ENCODE assay signal across 13 mouse cellular contexts in the genomic region with DNA sequence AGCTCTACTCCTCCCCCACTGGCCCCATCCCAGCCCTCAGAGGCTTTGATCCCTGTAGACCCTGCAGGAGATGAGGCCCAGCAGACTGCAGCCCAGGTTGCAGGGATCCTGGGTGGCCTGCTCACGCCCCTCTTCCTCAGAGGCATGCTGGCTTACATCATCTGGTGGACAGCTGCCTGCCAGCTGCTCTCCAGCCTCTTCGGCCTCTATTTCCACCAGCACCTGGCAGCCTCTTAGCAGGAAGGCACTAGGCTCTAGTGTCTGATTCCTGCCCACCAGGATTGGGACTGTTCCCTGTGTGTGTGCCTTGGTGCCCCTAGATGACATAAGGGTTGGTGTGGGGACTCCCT. TPM values are rescaled to one million over a fixed set of nuclear protein-coding genes. Genes with fewer than 3 reads are reported as not detected.
DNase-seq lines count a peak whose midpoint lies in the region; ATAC-seq and TF ChIP-seq lines count a peak whose summit lies in the region.
"Had no signal": no experiment of that assay in that cellular context is flagged by ENCODE, and none has a peak within 500 bp of the region (broad histone marks: within the 10 kb centered on the region; RNA-seq: fewer than 3 reads in every experiment).

No protein-coding gene starts in this region.

- no peak overlapping the region for H3K4me3 ChIP-seq in liver, embryonic 11.5 days (ENCODE audit: low read depth, low read length)
- no peak overlapping the region for H3K4me3 ChIP-seq in embryonic facial prominence, embryonic 14.5 days (ENCODE audit: low read depth, low read length)
- no peak overlapping the region for H3K4me3 ChIP-seq in intestine, embryonic 16.5 days (ENCODE audit: low read length)
- no peak overlapping the region for H3K4me3 ChIP-seq in liver, postnatal 0 days (ENCODE audit: low read depth, low read length)
- no peak overlapping the region for H3K4me3 ChIP-seq in thymus, adult 2 months (ENCODE audit: control insufficient read depth, insufficient read depth, low read length)
- H3K4me3 ChIP-seq: midbrain, embryonic 15.5 days had no signal

- ATAC-seq in liver, embryonic 11.5 days (replicated peaks; ENCODE audit: low FRiP score): no peak; the same call in 1 of the 2 replicates
- ATAC-seq in embryonic facial prominence, embryonic 14.5 days (ENCODE audit: low read depth): peak; percentile 54; the same call in 1 of the 2 replicates
- no peak; the same call in 1 of the 2 replicates for ATAC-seq in intestine, embryonic 16.5 days
- peak; percentile 25 for ATAC-seq in liver, postnatal 0 days
- ATAC-seq: midbrain, embryonic 15.5 days; Patski had no signal

- H3K27me3 ChIP-seq in liver, embryonic 11.5 days (replicated peaks; ENCODE audit: control insufficient read depth, insufficient read depth, low read length): no peaks in the 10 kb centered on the region
- no peaks in the 10 kb centered on the region for H3K27me3 ChIP-seq in embryonic facial prominence, embryonic 14.5 days (replicated peaks; ENCODE audit: control insufficient read depth, insufficient read depth, low read length)
- H3K27me3 ChIP-seq in intestine, embryonic 16.5 days (replicated peaks; ENCODE audit: control insufficient read depth, insufficient read depth, low read length): no peaks in the 10 kb centered on the region
- H3K27me3 ChIP-seq in liver, postnatal 0 days (ENCODE audit: insufficient read depth, low read length): no peaks in the 10 kb centered on the region
- H3K27me3 ChIP-seq in thymus, adult 2 months (ENCODE audit: control insufficient read depth, insufficient read depth, low read length): no peaks in the 10 kb centered on the region
- H3K27me3 ChIP-seq: midbrain, embryonic 15.5 days; Patski had no signal

- TF ChIP-seq POLR2A in thymus, adult 2 months (IDR thresholded peaks at IDR 0.05; ENCODE audit: control insufficient read depth, extremely low read depth, insufficient read depth, low read length, poor library complexity): no peak

- peak overlapping the region; percentile 50 for H3K27ac ChIP-seq in liver, embryonic 11.5 days (ENCODE audit: low read depth, low read length)
- H3K27ac ChIP-seq in embryonic facial prominence, embryonic 14.5 days (replicated peaks; ENCODE audit: low read depth, low read length): no peak overlapping the region
- no peak overlapping the region for H3K27ac ChIP-seq in intestine, embryonic 16.5 days (ENCODE audit: low read length)
- no peak overlapping the region for H3K27ac ChIP-seq in liver, postnatal 0 days (ENCODE audit: low read depth)
- H3K27ac ChIP-seq in thymus, adult 2 months (ENCODE audit: control insufficient read depth, insufficient read depth, low read length): no peak overlapping the region
- H3K27ac ChIP-seq: kidney, postnatal 0 days; midbrain, embryonic 15.5 days had no signal

- no peak for TF ChIP-seq CTCF in liver, postnatal 0 days (IDR thresholded peaks at IDR 0.05; ENCODE audit: low read depth)
- no peak for TF ChIP-seq CTCF in thymus, adult 2 months (IDR thresholded peaks at IDR 0.05; ENCODE audit: borderline replicate concordance, control insufficient read depth, extremely low read depth, insufficient read depth, low read length, poor library complexity)

- peak overlapping the region; percentile 44 for H3K4me2 ChIP-seq in liver, embryonic 11.5 days
- H3K4me2 ChIP-seq in embryonic facial prominence, embryonic 14.5 days (ENCODE audit: low read depth, low read length): no peak overlapping the region
- H3K4me2 ChIP-seq in intestine, embryonic 16.5 days (ENCODE audit: low read depth, low read length): no peak overlapping the region
- H3K4me2 ChIP-seq in liver, postnatal 0 days (ENCODE audit: low read depth, low read length): no peak overlapping the region
- H3K4me2 ChIP-seq: midbrain, embryonic 15.5 days had no signal

- peak overlapping the region; percentile 7; the same call in 1 of the 2 replicates for H3K9ac ChIP-seq in liver, embryonic 11.5 days (ENCODE audit: low read depth, low read length)
- H3K9ac ChIP-seq in embryonic facial prominence, embryonic 14.5 days (ENCODE audit: low read depth, low read length): no peak overlapping the region
- H3K9ac ChIP-seq in intestine, embryonic 16.5 days (ENCODE audit: low read depth, low read length): 0 out of 2 replicates have a peak overlapping the region, but pooled peaks have one; percentile 29
- no peak overlapping the region for H3K9ac ChIP-seq in liver, postnatal 0 days (replicated peaks)
- H3K9ac ChIP-seq: midbrain, embryonic 15.5 days had no signal

- no peak for TF ChIP-seq EP300 in liver, postnatal 0 days (IDR thresholded peaks at IDR 0.05; ENCODE audit: low read depth)

- peaks cover 16% of the 10 kb centered on the region for H3K4me1 ChIP-seq in liver, embryonic 11.5 days (replicated peaks; ENCODE audit: control insufficient read depth, insufficient read depth, low read length)
- H3K4me1 ChIP-seq in embryonic facial prominence, embryonic 14.5 days (ENCODE audit: control insufficient read depth, insufficient read depth, low read length): no peaks in the 10 kb centered on the region
- peaks cover 9% of the 10 kb centered on the region; the same call in 1 of the 2 replicates for H3K4me1 ChIP-seq in intestine, embryonic 16.5 days (ENCODE audit: control insufficient read depth, insufficient read depth, low read length)
- H3K4me1 ChIP-seq in liver, postnatal 0 days (ENCODE audit: insufficient read depth): peaks cover 6% of the 10 kb centered on the region
- H3K4me1 ChIP-seq in thymus, adult 2 months (replicated peaks; ENCODE audit: control insufficient read depth, insufficient read depth, low read length): no peaks in the 10 kb centered on the region
- H3K4me1 ChIP-seq: midbrain, embryonic 15.5 days had no signal

- WGBS in liver, embryonic 11.5 days: 52% methylated on average over 2 of the region's 2 CpGs
- 49% methylated on average over 2 of the region's 2 CpGs for WGBS in embryonic facial prominence, embryonic 14.5 days
- 48% methylated on average over 2 of the region's 2 CpGs for WGBS in intestine, embryonic 16.5 days
- WGBS in liver, postnatal 0 days (ENCODE audit: insufficient replicate concordance): 74% methylated on average over 2 of the region's 2 CpGs
- WGBS in thymus, adult 2 months: 100% methylated on average over 2 of the region's 2 CpGs

- no peak for DNase-seq in liver, embryonic 11.5 days (ENCODE audit: low spot score)
- no peak for DNase-seq in liver
- peak; percentile 34 for DNase-seq in embryonic facial prominence, embryonic 14.5 days (ENCODE audit: low spot score)
- no peak for DNase-seq in liver, postnatal 0 days
- DNase-seq in thymus, adult 2 months: no peak
- DNase-seq in ovary, postnatal 36 days (ENCODE audit: low spot score): no peak
- DNase-seq: cerebellum, adult 11-12 months; lung, postnatal 14 days; right cerebral cortex, postnatal 14 days had no signal

- no peaks in the 10 kb centered on the region for H3K9me3 ChIP-seq in liver, embryonic 11.5 days (ENCODE audit: control insufficient read depth, low read length)
- H3K9me3 ChIP-seq in embryonic facial prominence, embryonic 14.5 days (ENCODE audit: control insufficient read depth, low read length): no peaks in the 10 kb centered on the region
- H3K9me3 ChIP-seq in intestine, embryonic 16.5 days (ENCODE audit: control insufficient read depth, low read length): no peaks in the 10 kb centered on the region
- no peaks in the 10 kb centered on the region for H3K9me3 ChIP-seq in liver, postnatal 0 days (ENCODE audit: low read length)
- H3K9me3 ChIP-seq: midbrain, embryonic 15.5 days had no signal

- H3K36me3 ChIP-seq in liver, embryonic 11.5 days (ENCODE audit: control insufficient read depth, insufficient read depth, low read length): peaks cover 20% of the 10 kb centered on the region
- H3K36me3 ChIP-seq in embryonic facial prominence, embryonic 14.5 days (ENCODE audit: control insufficient read depth, insufficient read depth, low read length): peaks cover 55% of the 10 kb centered on the region
- H3K36me3 ChIP-seq in intestine, embryonic 16.5 days (ENCODE audit: control insufficient read depth, insufficient read depth, low read length): peaks cover 13% of the 10 kb centered on the region; the same call in 1 of the 2 replicates
- H3K36me3 ChIP-seq in liver, postnatal 0 days (replicated peaks; ENCODE audit: insufficient read depth, low read length): peaks cover 12% of the 10 kb centered on the region
- no peaks in the 10 kb centered on the region; the same call in 1 of the 2 replicates for H3K36me3 ChIP-seq in thymus, adult 2 months (ENCODE audit: control insufficient read depth, insufficient read depth, low read length)
- H3K36me3 ChIP-seq: midbrain, embryonic 15.5 days had no signal

RNA-seq across cellular contexts. Expression of a gene that starts 9.7 kb away (rescaled TPM):
- polyA plus RNA-seq in liver, embryonic 11.5 days (2014; fragmentation: Nextera tagmentation; extraction: Ambion mirVana): 53.1 and 53.4 TPM in 2 replicates
- polyA plus RNA-seq in embryonic facial prominence, embryonic 14.5 days (2014; fragmentation: Nextera tagmentation; extraction: Ambion mirVana): 46.4 and 55.2 TPM in 2 replicates
- 66.9 and 67.7 TPM in 2 replicates for polyA plus RNA-seq in intestine, embryonic 16.5 days (2015; fragmentation: Nextera tagmentation; extraction: Ambion mirVana)
- 17.3 and 20.2 TPM in 2 replicates for polyA plus RNA-seq in liver, postnatal 0 days (2015; fragmentation: Nextera tagmentation; extraction: Ambion mirVana)
- 144 and 156 TPM in 2 replicates for polyA plus RNA-seq in thymus, adult 2 months (2012; rRNA removed)

RNA-seq across cellular contexts. Expression of a gene that starts 30.2 kb away (rescaled TPM):
- 7.1 and 7.9 TPM in 2 replicates for polyA plus RNA-seq in liver, embryonic 11.5 days (2014; fragmentation: Nextera tagmentation; extraction: Ambion mirVana)
- 4.0 and 5.4 TPM in 2 replicates for polyA plus RNA-seq in embryonic facial prominence, embryonic 14.5 days (2014; fragmentation: Nextera tagmentation; extraction: Ambion mirVana)
- polyA plus RNA-seq in intestine, embryonic 16.5 days (2015; fragmentation: Nextera tagmentation; extraction: Ambion mirVana): 7.6 and 10.5 TPM in 2 replicates
- 18.5 and 19.2 TPM in 2 replicates for polyA plus RNA-seq in liver, postnatal 0 days (2015; fragmentation: Nextera tagmentation; extraction: Ambion mirVana)
- polyA plus RNA-seq in thymus, adult 2 months (2012; rRNA removed): 59.1 and 66.6 TPM in 2 replicates

RNA-seq across cellular contexts. Expression of a gene that starts 42.4 kb away (rescaled TPM):
- 0.45 and 0.51 TPM in 2 replicates for polyA plus RNA-seq in liver, embryonic 11.5 days (2014; fragmentation: Nextera tagmentation; extraction: Ambion mirVana)
- polyA plus RNA-seq in embryonic facial prominence, embryonic 14.5 days (2014; fragmentation: Nextera tagmentation; extraction: Ambion mirVana): 4.9 and 5.1 TPM in 2 replicates
- 0.11 and 0.23 TPM in 2 replicates for polyA plus RNA-seq in intestine, embryonic 16.5 days (2015; fragmentation: Nextera tagmentation; extraction: Ambion mirVana)
- 0.11 TPM in 1 of 2 replicates, not detected in the other for polyA plus RNA-seq in liver, postnatal 0 days (2015; fragmentation: Nextera tagmentation; extraction: Ambion mirVana)
- 3.5 and 3.6 TPM in 2 replicates for polyA plus RNA-seq in thymus, adult 2 months (2012; rRNA removed)

RNA-seq across cellular contexts. Expression of a gene that starts 42.6 kb away (rescaled TPM):
- 38.6 and 46.2 TPM in 2 replicates for polyA plus RNA-seq in liver, embryonic 11.5 days (2014; fragmentation: Nextera tagmentation; extraction: Ambion mirVana)
- polyA plus RNA-seq in embryonic facial prominence, embryonic 14.5 days (2014; fragmentation: Nextera tagmentation; extraction: Ambion mirVana): 45.1 and 54.0 TPM in 2 replicates
- 38.4 and 42.4 TPM in 2 replicates for polyA plus RNA-seq in intestine, embryonic 16.5 days (2015; fragmentation: Nextera tagmentation; extraction: Ambion mirVana)
- polyA plus RNA-seq in liver, postnatal 0 days (2015; fragmentation: Nextera tagmentation; extraction: Ambion mirVana): 17.6 and 18.8 TPM in 2 replicates
- polyA plus RNA-seq in thymus, adult 2 months (2012; rRNA removed): 174 and 178 TPM in 2 replicates

RNA-seq across cellular contexts. Expression of a gene that starts 42.9 kb away (rescaled TPM):
- 15.2 and 16.7 TPM in 2 replicates for polyA plus RNA-seq in liver, embryonic 11.5 days (2014; fragmentation: Nextera tagmentation; extraction: Ambion mirVana)
- polyA plus RNA-seq in embryonic facial prominence, embryonic 14.5 days (2014; fragmentation: Nextera tagmentation; extraction: Ambion mirVana): 13.0 and 17.1 TPM in 2 replicates
- polyA plus RNA-seq in intestine, embryonic 16.5 days (2015; fragmentation: Nextera tagmentation; extraction: Ambion mirVana): 12.6 and 15.3 TPM in 2 replicates
- 3.6 TPM in 2 replicates for polyA plus RNA-seq in liver, postnatal 0 days (2015; fragmentation: Nextera tagmentation; extraction: Ambion mirVana)
- 49.7 and 58.2 TPM in 2 replicates for polyA plus RNA-seq in thymus, adult 2 months (2012; rRNA removed)

Comparison
In these comparisons a context has a peak if more than half of its experiments do, and no peak if none do; other contexts are left out.
1. ATAC-seq: peak in embryonic facial prominence, embryonic 14.5 days (single experiment) and liver, postnatal 0 days (single experiment); none in liver, embryonic 11.5 days (single experiment) and intestine, embryonic 16.5 days (single experiment).
2. H3K9ac ChIP-seq: peak in liver, embryonic 11.5 days (single experiment) and intestine, embryonic 16.5 days (single experiment); none in embryonic facial prominence, embryonic 14.5 days (single experiment) and liver, postnatal 0 days (single experiment).